Mouse (Mus musculus) adrenal gland, adult 18-20 months (tissue): ENCODE measurements around the gene Tbl3. TPM values are rescaled to one million over a fixed set of nuclear protein-coding genes. Genes with fewer than 3 reads are reported as not detected.
A peak's percentile ranks its signal among the peaks of the same experiment; 100 is the strongest.

Source experiments
- DNase-seq, 2 experiments: peaks; one replicate each; pipeline ENCODE4 v3.0.0; 2021 to 2022; ENCODE audit warnings: low spot score in 2 of 2
- total RNA-seq, 2 experiments: library from RNA; stranded (reverse); gene quantifications; 1 replicate in 1 of 2; 2 replicates in 1 of 2; pipeline ENCODE4 v1.2.3; 2021

The Tbl3 gene
- total RNA-seq, 2 experiments from 2014 or later, result 30.2 to 32.4 TPM

DNA sequence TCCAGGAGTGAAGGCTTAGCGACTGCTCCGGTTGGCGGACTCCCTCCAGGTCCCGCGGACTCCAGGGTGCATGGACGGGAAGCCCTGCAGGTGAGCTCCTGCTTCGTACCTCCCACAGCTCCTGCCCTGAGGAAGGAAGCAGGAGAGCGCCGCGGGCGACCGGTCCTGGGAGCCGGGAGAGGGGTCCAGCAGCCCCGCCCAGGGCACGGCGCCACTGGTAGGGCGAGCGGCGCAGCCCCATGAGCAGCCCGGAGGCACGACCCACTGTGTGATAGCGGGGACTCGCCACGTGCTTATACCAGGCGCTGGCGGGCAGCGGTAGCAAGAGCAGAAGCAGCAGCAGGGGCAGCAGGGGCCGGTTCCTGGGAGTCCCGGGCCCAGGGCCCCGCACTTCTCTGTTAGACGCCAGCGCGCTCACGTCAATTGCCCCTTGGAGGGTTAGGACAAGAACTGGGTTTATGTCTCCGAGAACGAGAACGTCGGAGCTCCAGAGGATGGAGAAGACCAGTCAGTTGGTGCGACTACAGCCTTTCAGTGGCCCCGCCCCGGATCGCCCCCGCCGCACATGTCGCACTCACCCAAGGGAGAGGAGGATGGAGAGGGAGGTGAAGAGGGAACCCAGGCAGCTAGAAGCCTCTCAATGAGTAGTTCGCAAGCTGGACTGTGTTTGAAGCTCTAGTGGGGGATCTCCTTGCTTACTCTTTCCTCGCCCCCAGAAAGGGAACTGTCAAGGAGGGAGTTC, 49.3 kb downstream of the Tbl3 start, which contains the start of gene Npw:
Gene Npw (minus strand): TSS at position 441 of the 742 bp plus-strand sequence.
- no peak for DNase-seq

DNA sequence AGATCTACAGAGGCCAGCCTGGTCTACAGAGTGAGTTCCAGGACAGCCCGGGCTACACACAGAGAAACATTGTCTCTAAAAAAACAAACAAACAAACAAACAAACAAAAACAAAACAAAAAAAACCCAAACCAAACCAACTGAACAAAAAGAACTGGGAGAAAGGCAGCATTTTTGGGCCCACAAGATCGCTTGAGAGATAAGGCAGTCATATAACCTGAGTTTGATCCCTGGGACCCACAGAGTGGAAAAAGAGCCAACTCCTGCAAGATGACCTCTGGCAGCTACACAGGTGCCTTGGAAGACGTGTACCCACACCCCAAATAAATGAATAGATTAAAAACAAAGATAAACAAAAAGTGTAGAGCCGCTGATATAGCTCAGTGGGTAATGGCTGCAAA, 52.5 kb downstream of the Tbl3 start:
- DNase-seq, result no peak

DNA sequence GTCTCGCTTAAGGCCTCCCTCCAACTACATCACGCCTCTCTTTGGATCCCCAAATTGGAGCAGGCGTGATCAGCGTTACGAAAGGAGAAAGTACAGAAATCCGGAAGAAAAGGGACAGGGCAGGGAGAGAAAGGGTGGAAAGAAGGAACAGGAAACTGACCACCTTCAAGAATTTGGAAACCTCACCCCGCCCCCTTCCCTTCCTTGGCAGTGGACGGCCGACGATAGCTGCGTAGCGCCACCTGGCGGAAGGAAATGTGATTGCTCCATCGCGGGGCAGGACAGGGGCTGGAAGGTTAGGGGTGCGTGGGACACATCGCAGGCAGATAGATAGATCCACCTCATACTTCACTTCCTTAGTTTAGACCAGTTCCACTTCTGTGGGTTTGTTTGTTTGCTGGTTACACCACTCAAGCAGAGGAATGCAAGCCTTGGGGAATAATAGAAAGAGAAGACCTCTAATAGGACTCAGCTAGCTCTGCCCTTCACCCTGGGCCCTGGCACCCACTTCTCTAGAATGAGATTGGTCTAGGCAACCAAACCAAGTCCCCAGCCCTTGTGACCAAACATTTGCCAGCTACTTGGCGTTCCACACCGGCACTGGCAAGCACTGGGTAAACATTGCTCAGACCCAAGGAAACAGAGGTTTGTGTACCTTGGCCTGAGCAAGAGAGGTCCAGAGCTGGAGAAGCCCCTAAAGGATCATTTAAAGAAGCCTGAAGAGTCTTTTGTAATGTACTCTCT, 53.3 kb downstream of the Tbl3 start:
- peak; percentile 69 to 77 for DNase-seq

DNA sequence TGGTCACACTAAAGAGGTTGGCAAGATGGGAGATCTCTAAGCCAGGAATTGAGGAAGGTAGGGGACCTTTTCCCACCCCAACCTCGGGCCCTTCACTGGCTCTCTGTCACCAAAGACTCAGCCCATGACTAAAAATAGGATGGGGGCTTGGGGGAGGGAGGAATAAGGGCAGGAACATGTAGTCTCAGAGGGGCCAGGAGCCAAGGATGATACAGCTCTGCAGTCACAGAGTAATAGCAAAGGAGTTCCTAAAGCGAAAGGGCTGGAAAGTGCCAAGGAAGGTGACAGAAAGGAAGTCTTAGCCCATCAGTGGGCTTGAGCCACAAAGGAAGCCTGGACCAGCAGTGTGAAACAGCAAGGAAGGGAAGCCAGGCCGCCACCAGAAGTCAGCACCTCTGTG, 55.6 kb downstream of the Tbl3 start:
- no peak for DNase-seq

DNA sequence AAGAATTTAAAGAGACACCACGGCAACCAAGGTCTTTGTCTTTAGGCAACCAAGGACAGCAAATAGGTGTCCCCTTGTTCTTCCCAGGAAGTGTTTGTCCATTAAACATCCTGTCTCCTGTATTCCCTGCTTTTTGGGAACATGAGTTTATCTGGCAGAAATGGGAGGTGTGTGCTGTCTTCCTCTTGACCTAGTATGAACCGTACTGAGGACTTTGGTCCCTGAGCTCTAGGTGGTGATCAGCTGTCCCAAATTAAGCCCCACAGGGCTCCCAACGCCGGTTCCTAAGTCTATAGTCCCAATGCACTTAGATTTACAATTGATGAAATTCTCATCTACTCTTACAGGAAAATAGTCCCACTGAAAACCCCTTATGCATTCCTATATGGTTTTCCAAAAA, 56.7 kb downstream of the Tbl3 start:
- DNase-seq, result no peak

DNA sequence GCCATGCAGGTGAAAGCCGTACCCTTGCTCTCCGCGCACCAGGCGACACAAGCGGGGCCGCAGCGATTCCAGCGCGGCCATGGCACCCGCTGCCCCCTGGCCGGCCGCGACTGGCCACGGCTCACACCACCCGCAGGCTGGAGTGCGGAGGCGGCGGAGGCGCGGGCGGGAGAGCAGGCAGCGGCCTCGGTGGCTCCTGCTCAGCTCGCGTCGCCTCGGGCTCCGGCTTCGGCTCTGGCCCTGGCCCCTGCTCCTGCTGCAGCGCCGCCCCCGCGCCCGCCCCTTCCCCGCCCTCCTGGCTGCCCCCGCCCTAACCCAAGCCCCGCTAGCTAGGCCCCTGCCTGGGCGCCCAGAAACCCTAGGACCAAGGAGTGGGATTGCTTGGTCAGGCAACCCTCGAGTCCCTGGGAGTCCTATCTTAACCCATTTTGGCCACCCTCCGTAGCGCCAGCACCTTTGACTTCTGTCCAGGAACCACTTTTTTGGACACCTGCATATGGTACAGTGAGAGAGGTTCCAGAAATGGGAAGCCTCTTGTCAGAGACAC, 57.3 kb downstream of the Tbl3 start, which contains the start of gene Slc9a3r2:
Gene Slc9a3r2 (minus strand): TSS at position 258 of the 547 bp plus-strand sequence.
- DNase-seq, result peak; percentile 65 to 72

DNA sequence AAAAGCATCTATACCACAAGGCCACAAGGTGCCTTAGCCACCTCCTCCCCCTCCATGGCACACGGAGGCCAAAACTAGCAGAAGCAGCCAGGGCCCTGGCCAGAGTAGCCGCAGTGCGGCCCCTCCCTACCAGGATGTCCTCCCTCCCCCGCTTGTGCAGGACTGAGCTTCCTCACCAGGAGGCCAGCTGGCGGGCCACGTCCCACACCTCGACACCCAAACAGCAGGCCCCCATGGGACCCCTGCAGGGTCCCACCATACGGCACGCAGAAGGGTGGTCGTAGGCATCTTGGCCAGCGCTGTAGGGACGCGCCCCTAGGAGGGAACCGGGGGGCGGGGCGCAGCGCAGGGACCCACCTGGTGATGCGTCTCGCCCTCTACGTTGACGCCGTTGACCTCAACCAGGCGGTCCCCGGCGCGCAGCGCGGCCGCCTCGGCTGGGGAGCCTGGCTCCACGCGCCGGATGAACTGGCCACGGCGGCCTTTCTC, 57.8 kb downstream of the Tbl3 start:
- peak; percentile 38 to 56 for DNase-seq

DNA sequence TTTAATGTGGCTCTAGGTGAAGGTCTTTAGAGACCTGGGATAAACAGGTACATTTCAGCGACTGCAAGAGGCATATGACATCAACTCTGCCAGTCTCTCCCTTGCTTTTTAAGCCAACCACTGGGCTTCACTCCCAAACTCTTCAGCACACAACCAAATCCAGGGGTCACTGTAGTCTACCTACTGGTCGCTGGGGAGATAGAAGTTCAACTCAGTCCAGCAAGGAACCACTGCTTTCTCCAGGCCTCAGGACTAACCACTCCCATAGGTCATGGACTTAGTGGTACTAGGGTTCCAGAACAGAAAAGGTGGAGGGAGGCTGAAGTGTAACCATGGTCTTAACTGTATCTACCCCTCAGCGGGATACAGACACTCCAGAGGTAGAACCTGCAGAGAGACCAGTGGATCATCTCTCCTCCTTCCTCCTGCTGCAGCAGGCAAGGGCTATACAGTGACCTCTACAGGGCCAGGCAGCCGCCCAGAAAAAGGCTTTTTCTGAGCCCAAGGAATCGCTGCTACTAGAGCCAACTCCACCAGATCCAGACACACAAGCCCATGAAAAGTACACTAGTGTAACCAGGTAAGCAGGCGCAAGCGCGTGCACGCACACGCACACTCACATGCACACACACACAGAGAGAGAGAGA, 58.6 kb downstream of the Tbl3 start:
- no peak for DNase-seq

Other genes with a start within 250 kb of the Tbl3 start
- gene E4f1, start 237.3 kb downstream of the Tbl3 start, total RNA-seq, result 10 to 100 TPM; 21.9 to 23.1 TPM
- 10 to 100 TPM; 85.8 to 86.4 TPM for gene Pgp, start 237.3 kb downstream of the Tbl3 start, total RNA-seq
- under 1 TPM; 0.42 to 0.53 TPM for gene Bricd5, start 233.8 kb downstream of the Tbl3 start, total RNA-seq
- 10 to 100 TPM; 24.6 to 26.5 TPM for gene Mlst8, start 228.6 kb downstream of the Tbl3 start, total RNA-seq
- 10 to 100 TPM; 16.0 to 31.5 TPM for gene Caskin1, start 219.1 kb downstream of the Tbl3 start, total RNA-seq
- 100 to 1,000 TPM; 101 to 105 TPM for gene Traf7, start 179.7 kb downstream of the Tbl3 start, total RNA-seq
- 1 to 10 TPM; 1.5 to 2.0 TPM for gene Rab26, start 173.4 kb downstream of the Tbl3 start, total RNA-seq
- gene Pkd1, start 157.8 kb downstream of the Tbl3 start, total RNA-seq, result 10 to 100 TPM; 37.9 to 38.2 TPM
- 100 to 1,000 TPM in 1 of 2 experiments, 10 to 100 TPM in 1; 93.3 to 111 TPM for gene Tsc2, start 75.0 kb downstream of the Tbl3 start, total RNA-seq
- gene Nthl1, start 75.0 kb downstream of the Tbl3 start, total RNA-seq, result 1 to 10 TPM; 7.3 to 8.0 TPM
- 10 to 100 TPM; 62.0 to 90.2 TPM for gene Slc9a3r2, start 57.3 kb downstream of the Tbl3 start, total RNA-seq
- not detected for gene Npw, start 49.2 kb downstream of the Tbl3 start, total RNA-seq
- gene Zfp598, start 38.0 kb downstream of the Tbl3 start, total RNA-seq, result 10 to 100 TPM; 50.0 to 55.7 TPM
- 1 to 10 TPM; 2.2 to 3.3 TPM for gene Syngr3, start 17.7 kb downstream of the Tbl3 start, total RNA-seq
- gene Gfer, start 11.5 kb downstream of the Tbl3 start, total RNA-seq, result 10 to 100 TPM; 31.9 to 33.9 TPM
- gene Noxo1, start 11.4 kb downstream of the Tbl3 start, total RNA-seq, result 1 to 10 TPM; 2.8 to 3.9 TPM
- not detected for gene Rnf151, start 10.4 kb upstream of the Tbl3 start, total RNA-seq
- 100 to 1,000 TPM; 653 to 681 TPM for gene Rps2, start 10.5 kb upstream of the Tbl3 start, total RNA-seq
- gene Ndufb10, start 16.8 kb upstream of the Tbl3 start, total RNA-seq, result 100 to 1,000 TPM; 239 to 321 TPM
- gene Rpl3l, start 20.2 kb upstream of the Tbl3 start, total RNA-seq, result 1 to 10 TPM in 1 of 2 experiments, not detected in 1; 1.2 TPM
- 10 to 100 TPM; 83.9 to 94.4 TPM for gene Msrb1, start 29.0 kb upstream of the Tbl3 start, total RNA-seq
- gene Hs3st6, start 45.3 kb upstream of the Tbl3 start, total RNA-seq, result 1 to 10 TPM; 2.2 to 2.3 TPM
- gene Meiob, start 96.6 kb upstream of the Tbl3 start, total RNA-seq, result under 1 TPM; 0.50 to 0.80 TPM
- 10 to 100 TPM; 88.4 to 99.0 TPM for gene Hagh, start 132.5 kb upstream of the Tbl3 start, total RNA-seq
- 10 to 100 TPM; 27.6 to 28.2 TPM for gene Fahd1, start 142.7 kb upstream of the Tbl3 start, total RNA-seq
- 1 to 10 TPM; 2.0 to 2.7 TPM for gene Igfals, start 158.3 kb upstream of the Tbl3 start, total RNA-seq
- 10 to 100 TPM; 48.5 to 54.1 TPM for gene Nubp2, start 178.7 kb upstream of the Tbl3 start, total RNA-seq
- gene Spsb3, start 179.0 kb upstream of the Tbl3 start, total RNA-seq, result 10 to 100 TPM; 33.0 to 33.9 TPM
- gene Eme2, start 187.4 kb upstream of the Tbl3 start, total RNA-seq, result 10 to 100 TPM; 40.6 to 46.1 TPM
- gene Mrps34, start 187.5 kb upstream of the Tbl3 start, total RNA-seq, result 100 to 1,000 TPM; 107 to 148 TPM
- gene Nme3, start 188.8 kb upstream of the Tbl3 start, total RNA-seq, result 100 to 1,000 TPM in 1 of 2 experiments, 10 to 100 TPM in 1; 50.8 to 100 TPM
- 100 to 1,000 TPM; 125 to 137 TPM for gene Mapk8ip3, start 229.3 kb upstream of the Tbl3 start, total RNA-seq